Mouse (Mus musculus): ENCODE measurements around the gene Gm26566. TPM values are rescaled to one million over a fixed set of nuclear protein-coding genes. Genes with fewer than 3 reads are reported as not detected.

The Gm26566 gene
- 2.0 TPM for polyA plus RNA-seq (2012; fragmentation: generic; extraction: Trizol)

- Histone ChIP-seq H3K36me3 (ENCODE audit: control insufficient read depth, insufficient read depth) (peaks cover 13% of the 10 kb centered on the region), H3K27me3 (ENCODE audit: control insufficient read depth, insufficient read depth, insufficient read length) (no peaks in the 10 kb centered on the region), H3K4me2 (ENCODE audit: low read depth) (peak within 1 kb of the TSS; percentile 92), H3K79me2 (ENCODE audit: control insufficient read depth, insufficient read depth) (peaks cover 50% of the 10 kb centered on the region), H3ac (ENCODE audit: control insufficient read depth, insufficient read length) (peak within 1 kb of the TSS; percentile 94), H3K4me3 (peak within 1 kb of the TSS; percentile 71)
- TF ChIP-seq SRF (IDR thresholded peaks at IDR 0.05; ENCODE audit: control insufficient read depth, insufficient read length, low read depth): no peak
- no peak for TF ChIP-seq USF1 (IDR thresholded peaks at IDR 0.05; ENCODE audit: low read depth)
- TF ChIP-seq E2F4 (IDR thresholded peaks at IDR 0.05; ENCODE audit: insufficient read depth): no peak
- TF ChIP-seq MYOG (IDR thresholded peaks at IDR 0.05; ENCODE audit: control insufficient read depth in 1 of 3, insufficient read depth in 1 of 3, insufficient read length in 2 of 3, low read depth in 2 of 3): peak in 1 of 3 experiments; percentile 25
- no peak for TF ChIP-seq CEBPB (IDR thresholded peaks at IDR 0.05; ENCODE audit: insufficient read depth, poor library complexity, severe bottlenecking)
- TF ChIP-seq REST (IDR thresholded peaks at IDR 0.05; ENCODE audit: insufficient read depth, insufficient read length): no peak
- peak; percentile 88 for TF ChIP-seq POLR2A (IDR thresholded peaks at IDR 0.05; ENCODE audit: insufficient read length, low read depth)
- no peak for TF ChIP-seq MAX (IDR thresholded peaks at IDR 0.05; ENCODE audit: low read depth)
- TF ChIP-seq TCF12 (IDR thresholded peaks at IDR 0.05; ENCODE audit: insufficient read depth, poor library complexity, severe bottlenecking): no peak
- peak; percentile 79 for TF ChIP-seq POLR2AphosphoS2 (IDR thresholded peaks at IDR 0.05; ENCODE audit: insufficient read length, low read depth)
- no peak for TF ChIP-seq TCF3 (IDR thresholded peaks at IDR 0.05; ENCODE audit: insufficient read length, low read depth)
- TF ChIP-seq MYOD1 (IDR thresholded peaks at IDR 0.05; ENCODE audit: control insufficient read depth in 1 of 3, insufficient read length in 2 of 3, low read depth in 2 of 3): peak in 1 of 3 experiments; percentile 10
Observed at GRCm38 (mm10) chr4:88721791-88722721, at the start of gene Gm26566, which contains the start of gene Klhl9. TSS of gene Gm26566 (plus strand) at chr4:88721805. TSS of gene Klhl9 (minus strand) at chr4:88722465.

- no peaks in the 10 kb centered on the region for H3K27me3 ChIP-seq (ENCODE audit: control insufficient read depth, insufficient read depth, insufficient read length)
- H3K79me2 ChIP-seq (ENCODE audit: control insufficient read depth, insufficient read depth): no peaks in the 10 kb centered on the region
- no peak within 1 kb of the TSS for H3ac ChIP-seq (ENCODE audit: control insufficient read depth, insufficient read length)
- H3K4me3 ChIP-seq: no peak within 1 kb of the TSS
- no peak within 1 kb of the TSS for H3K4me2 ChIP-seq (ENCODE audit: low read depth)
- no peak for TF ChIP-seq MAX (IDR thresholded peaks at IDR 0.05; ENCODE audit: low read depth)
- TF ChIP-seq TCF3 (IDR thresholded peaks at IDR 0.05; ENCODE audit: insufficient read length, low read depth): no peak
- TF ChIP-seq E2F4 (IDR thresholded peaks at IDR 0.05; ENCODE audit: insufficient read depth): no peak
- no peak for TF ChIP-seq REST (IDR thresholded peaks at IDR 0.05; ENCODE audit: insufficient read depth, insufficient read length)
- no peak for TF ChIP-seq USF1 (IDR thresholded peaks at IDR 0.05; ENCODE audit: low read depth)
- TF ChIP-seq TCF12 (IDR thresholded peaks at IDR 0.05; ENCODE audit: insufficient read depth, poor library complexity, severe bottlenecking): no peak
- no peak for TF ChIP-seq MYOD1 (IDR thresholded peaks at IDR 0.05; ENCODE audit: control insufficient read depth in 1 of 3, insufficient read length in 2 of 3, low read depth in 2 of 3)
- TF ChIP-seq SRF (IDR thresholded peaks at IDR 0.05; ENCODE audit: control insufficient read depth, insufficient read length, low read depth): no peak
- no peak for TF ChIP-seq MYOG (IDR thresholded peaks at IDR 0.05; ENCODE audit: control insufficient read depth in 1 of 3, insufficient read depth in 1 of 3, insufficient read length in 2 of 3, low read depth in 2 of 3)
- TF ChIP-seq CEBPB (IDR thresholded peaks at IDR 0.05; ENCODE audit: insufficient read depth, poor library complexity, severe bottlenecking): no peak
- no peak for TF ChIP-seq POLR2AphosphoS2 (IDR thresholded peaks at IDR 0.05; ENCODE audit: insufficient read length, low read depth)
- no peak for TF ChIP-seq POLR2A (IDR thresholded peaks at IDR 0.05; ENCODE audit: insufficient read length, low read depth)
- no peaks in the 10 kb centered on the region for H3K36me3 ChIP-seq (ENCODE audit: control insufficient read depth, insufficient read depth)
Observed at GRCm38 (mm10) chr4:88676824-88677223, 44.8 kb upstream of the Gm26566 start, which contains the start of gene Ifna16. TSS of gene Ifna16 (minus strand) at chr4:88676924.

- H3K36me3 ChIP-seq (ENCODE audit: control insufficient read depth, insufficient read depth): no peaks in the 10 kb centered on the region
- H3K79me2 ChIP-seq (ENCODE audit: control insufficient read depth, insufficient read depth): no peaks in the 10 kb centered on the region
- H3K27me3 ChIP-seq (ENCODE audit: control insufficient read depth, insufficient read depth, insufficient read length): no peaks in the 10 kb centered on the region
- no peak for TF ChIP-seq POLR2A (IDR thresholded peaks at IDR 0.05; ENCODE audit: insufficient read length, low read depth)
- no peak for TF ChIP-seq TCF12 (IDR thresholded peaks at IDR 0.05; ENCODE audit: insufficient read depth, poor library complexity, severe bottlenecking)
- TF ChIP-seq POLR2AphosphoS2 (IDR thresholded peaks at IDR 0.05; ENCODE audit: insufficient read length, low read depth): no peak
- TF ChIP-seq USF1 (IDR thresholded peaks at IDR 0.05; ENCODE audit: low read depth): no peak
- TF ChIP-seq TCF3 (IDR thresholded peaks at IDR 0.05; ENCODE audit: insufficient read length, low read depth): no peak
- TF ChIP-seq CEBPB (IDR thresholded peaks at IDR 0.05; ENCODE audit: insufficient read depth, poor library complexity, severe bottlenecking): no peak
- H3K4me3 ChIP-seq: no peak overlapping the region
- peak overlapping the region; percentile 49 for H3K4me2 ChIP-seq (ENCODE audit: low read depth)
- no peak overlapping the region for H3ac ChIP-seq (ENCODE audit: control insufficient read depth, insufficient read length)
Observed at GRCm38 (mm10) chr4:88680362-88680761, 41.2 kb upstream of the Gm26566 start.

- Histone ChIP-seq H3K36me3 (ENCODE audit: control insufficient read depth, insufficient read depth) (no peaks in the 10 kb centered on the region), H3ac (ENCODE audit: control insufficient read depth, insufficient read length) (no peak overlapping the region), H3K79me2 (ENCODE audit: control insufficient read depth, insufficient read depth) (no peaks in the 10 kb centered on the region), H3K4me3 (no peak overlapping the region), H3K27me3 (ENCODE audit: control insufficient read depth, insufficient read depth, insufficient read length) (no peaks in the 10 kb centered on the region), H3K4me2 (ENCODE audit: low read depth) (no peak overlapping the region)
- no peak for TF ChIP-seq TCF3 (IDR thresholded peaks at IDR 0.05; ENCODE audit: insufficient read length, low read depth)
- no peak for TF ChIP-seq MAX (IDR thresholded peaks at IDR 0.05; ENCODE audit: low read depth)
- TF ChIP-seq POLR2A (IDR thresholded peaks at IDR 0.05; ENCODE audit: insufficient read length, low read depth): no peak
- no peak for TF ChIP-seq SRF (IDR thresholded peaks at IDR 0.05; ENCODE audit: control insufficient read depth, insufficient read length, low read depth)
- no peak for TF ChIP-seq TCF12 (IDR thresholded peaks at IDR 0.05; ENCODE audit: insufficient read depth, poor library complexity, severe bottlenecking)
- no peak for TF ChIP-seq REST (IDR thresholded peaks at IDR 0.05; ENCODE audit: insufficient read depth, insufficient read length)
- TF ChIP-seq POLR2AphosphoS2 (IDR thresholded peaks at IDR 0.05; ENCODE audit: insufficient read length, low read depth): no peak
- no peak for TF ChIP-seq MYOD1 (IDR thresholded peaks at IDR 0.05; ENCODE audit: control insufficient read depth in 1 of 3, insufficient read length in 2 of 3, low read depth in 2 of 3)
- TF ChIP-seq CEBPB (IDR thresholded peaks at IDR 0.05; ENCODE audit: insufficient read depth, poor library complexity, severe bottlenecking): no peak
- no peak for TF ChIP-seq MYOG (IDR thresholded peaks at IDR 0.05; ENCODE audit: control insufficient read depth in 1 of 3, insufficient read depth in 1 of 3, insufficient read length in 2 of 3, low read depth in 2 of 3)
- no peak for TF ChIP-seq USF1 (IDR thresholded peaks at IDR 0.05; ENCODE audit: low read depth)
- no peak for TF ChIP-seq E2F4 (IDR thresholded peaks at IDR 0.05; ENCODE audit: insufficient read depth)
Observed at GRCm38 (mm10) chr4:88681353-88681752, 40.3 kb upstream of the Gm26566 start.

Measured in myocyte (in vitro differentiated cells).